Mouse (Mus musculus) stomach, postnatal 0 days (tissue): Measurements from ENCODE around the gene Elf2. TPM values are rescaled to one million over a fixed set of nuclear protein-coding genes. Genes with fewer than 3 reads are reported as not detected.

Experiments used
- ATAC-seq: fragments of 200-750 bp; cut with Nextera tagmentation; 2 replicates; pipeline ENCODE4 v1.8.0; 2017; ENCODE audit not compliant: low FRiP score, low TSS enrichment
- DNase-seq: peaks from one replicate; pipeline ENCODE4 v3.0.0-alpha.2; 2016; ENCODE audit warnings: low spot score
- H3K27ac ChIP-seq: fragments of 300-500 bp; sonication (generic); replicated peaks from 2 replicates; pipeline ENCODE4 v1.5.1; 2014; ENCODE audit warnings: mild to moderate bottlenecking, control low read depth
- H3K27me3 ChIP-seq: fragments of 300-500 bp; sonication (generic); 2 replicates; pipeline ENCODE4 v1.6.1; 2014; ENCODE audit warnings: low read length; ENCODE audit not compliant: control insufficient read depth, insufficient read depth
- H3K36me3 ChIP-seq: fragments of 300-500 bp; sonication (generic); 2 replicates; pipeline ENCODE4 v1.6.1; 2014; ENCODE audit warnings: low read length, mixed read lengths; ENCODE audit not compliant: control insufficient read depth, insufficient read depth
- H3K4me1 ChIP-seq: fragments of 300-500 bp; sonication (generic); replicated peaks from 2 replicates; pipeline ENCODE4 v1.6.1; 2014; ENCODE audit warnings: antibody characterized with exemption; ENCODE audit not compliant: control insufficient read depth, insufficient read depth
- H3K4me2 ChIP-seq: fragments of 300-500 bp; sonication (generic); replicated peaks from 2 replicates; pipeline ENCODE4 v1.6.1; 2014; ENCODE audit warnings: low read depth, mild to moderate bottlenecking, control low read depth, moderate library complexity
- H3K4me3 ChIP-seq: fragments of 300-500 bp; sonication (generic); 2 replicates; pipeline ENCODE4 v1.5.1; 2014; ENCODE audit warnings: low read depth, low read length, control low read depth
- H3K9ac ChIP-seq: fragments of 300-500 bp; sonication (generic); 2 replicates; pipeline ENCODE4 v1.6.1; 2014; ENCODE audit warnings: mild to moderate bottlenecking, low read length, control low read depth, mixed read lengths
- H3K9me3 ChIP-seq: fragments of 300-500 bp; sonication (generic); 2 replicates; pipeline ENCODE4 v1.6.1; 2016; ENCODE audit warnings: low read length; ENCODE audit not compliant: control insufficient read depth
- CTCF ChIP-seq: IDR thresholded peaks from 2 replicates; pipeline ENCODE4 v1.5.1; 2016; ENCODE audit warnings: antibody characterized with exemption, low read depth, mild to moderate bottlenecking, moderate library complexity
- EP300 ChIP-seq: optimal IDR thresholded peaks from 2 replicates; pipeline ENCODE3; 2016; ENCODE audit warnings: antibody characterized with exemption
- WGBS: fragments of 180-500 bp; shearing (Covaris S2); extraction: QIAGEN DNeasy Blood & Tissue Kit; methylation state at CpG from one replicate; pipeline ENCODE4 v1.1.7; 2014; 5-methylcytosine and 5-hydroxymethylcytosine counted together
- polyA plus RNA-seq: library from polyadenylated mRNA; unstranded; fragments of >200 nt; fragmentation: Nextera tagmentation; extraction: Ambion mirVana; gene quantifications from 2 replicates; pipeline ENCODE4 v1.2.1, GENCODE M21; 2015

Gene Elf2
- polyA plus RNA-seq, 1 experiment from 2014 or later = 36.3 TPM

- H3K36me3 ChIP-seq = no peaks in the 10 kb centered on the region; the same call in 1 of the 2 replicates
- H3K9me3 ChIP-seq = no peaks in the 10 kb centered on the region
- no peak for TF ChIP-seq EP300
- TF ChIP-seq CTCF = no peak
- no peaks in the 10 kb centered on the region for H3K27me3 ChIP-seq
- DNase-seq (no peak), ATAC-seq (no peak)
- no peak overlapping the region for H3K4me2 ChIP-seq
- H3K27ac ChIP-seq = no peak overlapping the region
- H3K9ac ChIP-seq = no peak overlapping the region
- H3K4me3 ChIP-seq = no peak overlapping the region
- WGBS = 75% methylated on average over 12 of the region's 12 CpGs
- H3K4me1 ChIP-seq = no peaks in the 10 kb centered on the region; the same call in 1 of the 2 replicates
Observed at GRCm38 (mm10) chr3:51328546-51328945, 11.9 kb downstream of the Elf2 start.

GRCm38 (mm10) chr3:51327817-51328216, 12.6 kb downstream of the Elf2 start:
- Histone ChIP-seq H3K27me3 (no peaks in the 10 kb centered on the region), H3K9me3 (no peaks in the 10 kb centered on the region), H3K9ac (no peak overlapping the region), H3K4me2 (no peak overlapping the region), H3K36me3 (no peaks in the 10 kb centered on the region; the same call in 1 of the 2 replicates), H3K4me1 (no peaks in the 10 kb centered on the region), H3K27ac (no peak overlapping the region), H3K4me3 (no peak overlapping the region)
- DNase-seq (no peak), ATAC-seq (no peak)
- WGBS = 46% methylated on average over 5 of the region's 5 CpGs
- TF ChIP-seq CTCF = no peak
- TF ChIP-seq EP300 = no peak

GRCm38 (mm10) chr3:51327429-51327797, 13.1 kb downstream of the Elf2 start:
- H3K4me2 ChIP-seq = no peak overlapping the region
- H3K9ac ChIP-seq = no peak overlapping the region
- no peaks in the 10 kb centered on the region for H3K9me3 ChIP-seq
- no peak for DNase-seq
- peak; percentile 73 for ATAC-seq
- no peaks in the 10 kb centered on the region for H3K27me3 ChIP-seq
- peak; percentile 57 for TF ChIP-seq CTCF
- TF ChIP-seq EP300 = no peak
- H3K36me3 ChIP-seq = no peaks in the 10 kb centered on the region; the same call in 1 of the 2 replicates
- peak overlapping the region; percentile 53 for H3K27ac ChIP-seq
- H3K4me1 ChIP-seq = no peaks in the 10 kb centered on the region
- WGBS = 91% methylated on average over 5 of the region's 5 CpGs
- H3K4me3 ChIP-seq = no peak overlapping the region

- Histone ChIP-seq H3K27ac (peak overlapping the region; percentile 53), H3K9me3 (no peaks in the 10 kb centered on the region), H3K27me3 (no peaks in the 10 kb centered on the region), H3K9ac (no peak overlapping the region), H3K4me3 (no peak overlapping the region), H3K36me3 (no peaks in the 10 kb centered on the region; the same call in 1 of the 2 replicates), H3K4me2 (no peak overlapping the region), H3K4me1 (no peaks in the 10 kb centered on the region)
- 38% methylated on average over 3 of the region's 3 CpGs for WGBS
- ATAC-seq (peak; percentile 79), DNase-seq (peak; percentile 49)
- TF ChIP-seq CTCF = no peak
- TF ChIP-seq EP300 = no peak
Observed at GRCm38 (mm10) chr3:51326664-51327428, 13.6 kb downstream of the Elf2 start.

GRCm38 (mm10) chr3:51325475-51325874, 15.0 kb downstream of the Elf2 start:
- Histone ChIP-seq H3K4me1 (no peaks in the 10 kb centered on the region), H3K27ac (no peak overlapping the region), H3K27me3 (no peaks in the 10 kb centered on the region), H3K9ac (no peak overlapping the region), H3K4me3 (no peak overlapping the region), H3K36me3 (no peaks in the 10 kb centered on the region; the same call in 1 of the 2 replicates), H3K9me3 (no peaks in the 10 kb centered on the region), H3K4me2 (no peak overlapping the region)
- no peak for TF ChIP-seq EP300
- peak; percentile 27; the same call in 1 of the 2 replicates for TF ChIP-seq CTCF
- ATAC-seq (no peak), DNase-seq (no peak)
- WGBS = 89% methylated on average over 1 of the region's 1 CpGs

- no peak overlapping the region for H3K4me2 ChIP-seq
- TF ChIP-seq EP300 (no peak), CTCF (no peak)
- ATAC-seq (no peak), DNase-seq (no peak)
- no peak overlapping the region for H3K4me3 ChIP-seq
- no peaks in the 10 kb centered on the region; the same call in 1 of the 2 replicates for H3K36me3 ChIP-seq
- H3K9ac ChIP-seq = no peak overlapping the region
- H3K9me3 ChIP-seq = no peaks in the 10 kb centered on the region
- 95% methylated on average over 14 of the region's 14 CpGs for WGBS
- H3K27ac ChIP-seq = no peak overlapping the region
- H3K27me3 ChIP-seq = no peaks in the 10 kb centered on the region
- H3K4me1 ChIP-seq = no peaks in the 10 kb centered on the region
Observed at GRCm38 (mm10) chr3:51323006-51323405, 17.5 kb downstream of the Elf2 start.
